Mouse (Mus musculus): ENCODE measurements at regions not wholly inside any gene's neighbourhood (a gene's known extent, or its start where the extent isn't known, plus 50 kb on each side); places are given as distances from the start of the nearest gene placed in this dataset.

GRCm38 (mm10) chr3:11155350-11155749, 819.9 kb upstream of the Gm38303 start:
- TF ChIP-seq CTCF (IDR thresholded peaks at IDR 0.05; ENCODE audit: borderline replicate concordance, extremely low read depth, insufficient read depth, insufficient read length) = no peak
- TF ChIP-seq POLR2A (IDR thresholded peaks at IDR 0.05; ENCODE audit: borderline replicate concordance, extremely low read depth, insufficient read depth, insufficient read length, poor library complexity, severe bottlenecking) = no peak
